Mouse (Mus musculus) 3T3-L1 (cell line): ENCODE results near the gene Olfr1425.
"Not testable (repeated sequence)": the region's sequence is repeated elsewhere in the genome, so short reads cannot be mapped to it uniquely, and the experiment has no call there.

Experiments
- DNase-seq: peaks from one replicate; pipeline ENCODE4 v3.0.0-alpha.2; 2015; ENCODE audit warnings: low read depth, low spot score

The Olfr1425 gene

GRCm38 (mm10) chr19:12077631-12078030 lies at the start of gene Olfr1425:
Gene Olfr1425 (minus strand): TSS chr19:12077731.
- DNase-seq: not testable (repeated sequence)

GRCm38 (mm10) chr19:12123103-12123502 lies 45.6 kb upstream of the Olfr1425 start, which contains the start of gene Olfr76:
Gene Olfr76 (minus strand): TSS chr19:12123203.
- DNase-seq: no peak

- peak; percentile 5 for DNase-seq
These were observed 38.9 kb upstream of the Olfr1425 start for GRCm38 (mm10) chr19:12116464-12116863.

GRCm38 (mm10) chr19:12115797-12116196 lies 38.3 kb upstream of the Olfr1425 start, which contains the start of gene Olfr1428:
Gene Olfr1428 (minus strand): TSS chr19:12115897.
- DNase-seq: no peak

GRCm38 (mm10) chr19:12113807-12114206 lies 36.3 kb upstream of the Olfr1425 start:
- no peak for DNase-seq

GRCm38 (mm10) chr19:12104541-12104940 lies 27.0 kb upstream of the Olfr1425 start:
- no peak for DNase-seq

GRCm38 (mm10) chr19:12103234-12103633 lies 25.7 kb upstream of the Olfr1425 start, which contains the start of gene Olfr1427:
Gene Olfr1427 (minus strand): TSS chr19:12103334.
- no peak for DNase-seq

- DNase-seq: no peak
These were observed 14.4 kb upstream of the Olfr1425 start, which contains the start of gene Olfr1426 for GRCm38 (mm10) chr19:12091913-12092312. Gene Olfr1426 (minus strand): TSS chr19:12092013.

GRCm38 (mm10) chr19:12069546-12069945 lies 8.0 kb downstream of the Olfr1425 start:
- DNase-seq: not testable (repeated sequence)

GRCm38 (mm10) chr19:12067806-12068205 lies 9.7 kb downstream of the Olfr1425 start:
- not testable (repeated sequence) for DNase-seq

GRCm38 (mm10) chr19:12062582-12062981 lies 14.9 kb downstream of the Olfr1425 start, which contains the start of gene Olfr1424:
Gene Olfr1424 (minus strand): TSS chr19:12062682.
- DNase-seq: not testable (repeated sequence)

- DNase-seq: no peak
These were observed 34.4 kb downstream of the Olfr1425 start for GRCm38 (mm10) chr19:12043163-12043562.

- no peak for DNase-seq
These were observed 36.3 kb downstream of the Olfr1425 start, which contains the start of gene Olfr1423 for GRCm38 (mm10) chr19:12041217-12041616. Gene Olfr1423 (minus strand): TSS chr19:12041317.

- peak; percentile 63 for DNase-seq
These were observed 39.8 kb downstream of the Olfr1425 start for GRCm38 (mm10) chr19:12037727-12038126.

- no peak for DNase-seq
These were observed 50.9 kb downstream of the Olfr1425 start for GRCm38 (mm10) chr19:12026606-12027005.

GRCm38 (mm10) chr19:12025333-12025732 lies 52.2 kb downstream of the Olfr1425 start:
- no peak for DNase-seq

GRCm38 (mm10) chr19:12024149-12024548 lies 53.4 kb downstream of the Olfr1425 start:
- DNase-seq: no peak
